Mouse (Mus musculus): ENCODE data around the gene Gnl1.
"Not testable (repeated sequence)": the region's sequence is repeated elsewhere in the genome, so short reads cannot be mapped to it uniquely, and the experiment has no call there.

The Gnl1 gene

DNA sequence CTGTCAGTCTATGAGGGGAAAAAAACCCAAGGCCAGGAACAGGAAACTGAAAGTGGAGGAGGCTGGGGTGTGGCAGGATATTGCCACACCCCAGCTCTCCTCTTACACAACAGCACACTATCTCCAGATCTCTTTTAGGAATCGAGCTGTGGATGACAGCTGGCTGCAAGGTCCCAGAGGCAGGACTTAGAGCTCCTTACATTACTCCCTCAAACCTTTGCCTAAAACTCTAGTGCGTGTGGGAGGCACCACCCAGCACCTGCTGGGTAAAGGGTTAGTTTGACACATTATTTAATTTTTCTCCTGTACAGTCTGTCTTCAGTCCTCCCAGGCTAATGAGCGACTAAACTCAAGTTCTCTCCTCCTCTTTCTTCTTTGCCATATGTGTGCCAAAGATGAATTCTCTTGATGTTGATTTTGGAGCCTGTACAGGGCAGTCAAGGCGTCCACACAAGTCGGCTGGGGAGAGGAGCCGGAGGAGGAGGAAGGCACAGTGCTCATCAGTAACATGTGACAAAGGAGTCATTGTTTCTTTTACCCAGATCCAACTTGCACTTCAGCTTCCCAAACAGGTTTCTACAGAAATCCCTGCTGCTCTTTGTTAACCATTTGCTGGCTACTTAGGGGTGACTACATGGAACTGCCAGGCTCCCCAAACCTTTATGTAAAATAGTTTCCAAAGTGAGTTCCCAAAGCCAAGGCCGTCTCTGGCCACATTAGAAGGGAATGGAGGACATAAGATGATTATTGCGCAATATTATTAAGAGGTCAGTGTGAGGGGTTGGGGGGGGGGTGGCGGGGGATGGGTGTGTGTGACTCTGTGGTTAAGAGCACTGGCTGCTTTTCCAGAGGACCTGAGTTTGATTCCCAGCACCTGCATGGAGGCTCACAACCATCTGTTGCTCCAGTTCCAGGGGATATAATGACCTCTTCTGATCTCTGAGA lies 44.3 kb downstream of the Gnl1 start:
- DNase-seq (ENCODE audit: low read depth, low spot score): no peak

- no peak for DNase-seq (ENCODE audit: low read depth, low spot score)
Measured at GRCm38 (mm10) chr17:36025197-36025596, 45.5 kb downstream of the Gnl1 start.

- DNase-seq (ENCODE audit: low read depth, low spot score): no peak
Measured at GRCm38 (mm10) chr17:36025901-36026300, 46.2 kb downstream of the Gnl1 start.

- no peak for DNase-seq (ENCODE audit: low read depth, low spot score)
Measured at GRCm38 (mm10) chr17:36027663-36028062, 48.0 kb downstream of the Gnl1 start.

DNA sequence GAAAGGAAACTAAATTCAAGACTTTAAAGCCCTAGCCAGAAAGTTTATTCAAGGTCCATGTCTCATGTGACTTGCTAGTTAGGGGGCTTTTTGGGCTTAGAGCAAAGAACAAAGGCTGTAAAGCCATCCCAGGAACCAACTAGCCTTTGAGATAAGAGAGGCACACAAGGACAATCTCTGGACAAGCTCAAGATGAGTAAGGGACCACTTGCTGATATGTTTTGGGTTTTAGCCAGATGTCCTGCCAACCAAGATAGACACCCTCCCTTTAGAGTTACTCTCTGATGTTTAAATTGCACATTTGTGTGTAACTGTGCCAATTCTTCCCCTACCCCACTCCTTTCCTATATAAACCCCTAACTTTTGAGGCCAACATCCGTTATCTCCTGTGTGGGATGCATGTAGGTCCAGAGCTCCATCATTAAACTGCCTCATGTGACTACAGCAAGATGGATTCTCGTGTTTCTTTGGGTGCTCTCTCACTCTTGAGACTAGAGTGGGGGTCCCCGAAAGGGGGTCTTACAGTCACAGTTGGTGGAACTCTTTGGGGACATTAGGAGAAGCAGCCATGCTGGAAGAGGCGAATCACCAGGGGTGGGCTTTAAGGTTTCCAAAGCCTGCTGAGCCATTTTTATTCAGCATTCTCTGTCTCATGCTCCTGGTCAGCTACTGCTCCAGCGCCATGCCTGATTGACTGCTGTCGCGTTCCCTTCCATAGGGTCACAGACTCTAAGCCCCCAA lies 49.4 kb downstream of the Gnl1 start:
- no peak for DNase-seq (ENCODE audit: low read depth, low spot score)

DNA sequence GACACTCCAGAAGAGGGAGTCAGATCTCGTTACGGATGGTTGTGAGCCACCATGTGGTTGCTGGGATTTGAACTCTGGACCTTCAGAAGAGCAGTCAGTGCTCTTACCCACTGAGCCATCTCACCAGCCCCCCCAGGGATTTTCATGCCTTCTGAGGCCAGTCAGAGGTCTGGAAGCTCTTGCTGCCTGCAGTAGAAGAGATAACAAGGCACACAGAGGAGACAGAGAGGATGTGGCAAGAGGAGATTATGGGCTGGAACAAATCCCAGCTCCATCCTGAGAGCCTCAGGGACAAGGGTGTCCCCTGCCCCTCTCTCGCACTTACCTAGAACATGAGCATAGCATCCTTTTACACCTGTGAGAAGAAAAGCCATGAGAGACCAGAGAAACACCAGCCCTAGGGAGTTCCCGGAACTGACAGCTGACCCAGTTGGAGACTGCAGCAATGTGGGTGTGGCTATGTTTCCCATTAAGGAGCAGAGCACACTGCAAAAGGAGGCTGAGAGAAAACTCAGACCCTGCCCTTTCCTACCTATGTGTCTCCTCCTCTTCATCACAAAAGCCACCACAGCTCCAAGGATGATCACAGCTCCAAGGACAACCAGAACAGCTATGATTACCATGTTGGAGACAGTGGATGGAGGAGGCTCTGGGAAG lies 50.5 kb downstream of the Gnl1 start:
- not testable (repeated sequence) for DNase-seq (ENCODE audit: low read depth, low spot score)

DNA sequence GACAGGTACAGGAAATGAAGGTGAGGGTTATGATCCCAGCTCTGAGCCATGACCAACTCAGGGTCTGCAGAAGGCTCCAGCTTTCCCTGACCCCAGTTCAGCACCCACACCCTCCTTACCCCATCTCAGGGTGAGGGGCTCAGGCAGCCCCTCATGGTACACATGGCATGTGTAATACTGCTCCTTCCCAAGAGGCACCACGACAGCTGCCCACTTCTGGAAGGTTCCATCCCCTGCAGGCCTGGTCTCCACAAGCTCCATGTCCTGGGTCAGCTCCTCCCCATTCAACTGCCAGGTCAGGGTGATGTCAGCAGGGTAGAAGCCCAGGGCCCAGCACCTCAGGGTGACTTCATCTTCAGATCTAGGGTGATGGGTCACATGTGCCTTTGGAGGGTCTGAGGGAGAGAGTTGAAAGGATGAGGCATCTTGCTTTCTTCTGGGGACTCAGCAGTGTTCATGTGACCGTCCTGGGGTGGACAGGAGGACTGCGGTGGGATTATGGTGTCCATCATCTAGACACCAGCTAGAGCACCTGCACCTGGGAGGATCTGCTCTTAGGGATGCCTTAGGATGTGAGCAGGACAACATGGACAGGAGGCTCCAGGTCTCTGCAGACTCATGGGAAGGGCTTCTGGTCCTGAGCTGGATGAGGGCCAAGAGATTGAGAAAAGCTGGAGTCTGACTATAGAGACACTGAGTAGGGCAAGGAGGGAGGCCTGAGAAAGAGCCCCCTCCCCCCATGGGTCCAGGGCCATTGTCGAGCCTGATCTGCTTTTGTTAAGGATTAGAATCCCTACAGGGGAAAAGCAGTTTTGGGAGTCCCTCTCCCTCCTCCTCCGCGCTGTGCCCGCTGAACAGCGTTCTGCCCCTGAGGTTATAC lies 51.3 kb downstream of the Gnl1 start:
- not testable (repeated sequence) for DNase-seq (ENCODE audit: low read depth, low spot score)

DNA sequence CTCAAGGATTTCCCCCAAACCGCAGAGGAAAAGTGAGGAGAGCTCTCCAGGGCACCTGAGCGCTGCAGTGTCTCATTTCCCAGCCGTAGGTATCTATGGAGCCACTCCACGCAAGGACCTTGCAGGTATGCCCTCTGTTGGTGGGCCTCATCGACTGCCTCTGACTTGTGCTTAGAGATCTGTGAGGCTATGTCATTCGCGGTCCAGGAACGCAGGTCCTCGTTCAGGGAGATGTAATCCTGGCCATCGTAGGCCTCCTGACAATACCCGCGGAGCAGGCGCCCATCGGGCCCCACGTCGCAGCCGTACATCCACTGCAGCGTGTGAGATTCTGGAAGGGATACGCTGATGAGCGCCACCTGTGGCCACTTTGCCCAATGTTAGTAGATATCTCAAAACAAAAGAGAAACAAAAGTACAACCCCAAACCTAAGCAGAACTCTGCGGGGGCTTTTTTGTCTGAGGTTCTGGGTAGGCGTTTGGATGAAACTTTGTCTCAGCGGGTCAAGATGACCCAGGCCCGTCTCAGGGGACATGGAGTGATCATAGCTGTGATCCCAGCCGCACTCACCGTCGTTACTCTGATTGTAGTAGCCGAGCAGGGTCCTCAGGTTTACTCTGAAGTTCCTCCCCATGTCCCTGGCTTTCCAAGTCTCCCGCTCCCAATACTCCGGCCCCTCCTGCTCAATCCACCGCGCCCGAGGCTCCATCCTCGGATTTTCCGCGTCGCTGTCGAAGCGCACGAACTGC lies 52.1 kb downstream of the Gnl1 start:
- not testable (repeated sequence) for DNase-seq (ENCODE audit: low read depth, low spot score)

DNA sequence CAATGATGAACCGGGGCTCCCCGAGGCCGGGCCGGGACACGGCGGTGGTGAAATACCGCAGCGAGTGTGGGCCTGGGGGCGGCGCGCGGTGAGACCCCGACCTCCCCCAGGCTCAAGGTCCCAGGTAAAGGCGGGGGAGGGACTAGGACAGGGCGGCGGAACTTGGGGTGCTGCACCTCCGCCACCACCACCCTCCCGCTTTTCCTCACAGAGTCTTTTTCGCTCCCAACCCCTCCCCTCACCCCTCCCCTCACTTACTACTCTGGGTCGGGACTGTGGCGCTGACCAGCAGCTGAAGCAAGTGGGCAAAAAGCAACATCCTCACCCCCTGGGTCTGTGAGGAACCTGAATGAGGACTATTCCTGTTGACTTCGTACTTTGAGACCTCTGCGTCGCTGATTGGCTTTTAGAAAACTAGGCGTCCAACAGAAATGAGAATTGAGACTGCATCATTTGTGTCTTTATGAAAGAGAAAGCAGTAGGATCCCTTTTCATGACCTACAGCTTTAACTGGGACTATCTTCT lies 52.8 kb downstream of the Gnl1 start, which contains the start of gene H2-T23:
Gene H2-T23, minus strand, starts transcription at position 505 of the 525 bp plus-strand sequence.
- DNase-seq (ENCODE audit: low read depth, low spot score): not testable (repeated sequence)

- not testable (repeated sequence) for DNase-seq (ENCODE audit: low read depth, low spot score)
Measured at GRCm38 (mm10) chr17:36034524-36034923, 54.9 kb downstream of the Gnl1 start.

DNA sequence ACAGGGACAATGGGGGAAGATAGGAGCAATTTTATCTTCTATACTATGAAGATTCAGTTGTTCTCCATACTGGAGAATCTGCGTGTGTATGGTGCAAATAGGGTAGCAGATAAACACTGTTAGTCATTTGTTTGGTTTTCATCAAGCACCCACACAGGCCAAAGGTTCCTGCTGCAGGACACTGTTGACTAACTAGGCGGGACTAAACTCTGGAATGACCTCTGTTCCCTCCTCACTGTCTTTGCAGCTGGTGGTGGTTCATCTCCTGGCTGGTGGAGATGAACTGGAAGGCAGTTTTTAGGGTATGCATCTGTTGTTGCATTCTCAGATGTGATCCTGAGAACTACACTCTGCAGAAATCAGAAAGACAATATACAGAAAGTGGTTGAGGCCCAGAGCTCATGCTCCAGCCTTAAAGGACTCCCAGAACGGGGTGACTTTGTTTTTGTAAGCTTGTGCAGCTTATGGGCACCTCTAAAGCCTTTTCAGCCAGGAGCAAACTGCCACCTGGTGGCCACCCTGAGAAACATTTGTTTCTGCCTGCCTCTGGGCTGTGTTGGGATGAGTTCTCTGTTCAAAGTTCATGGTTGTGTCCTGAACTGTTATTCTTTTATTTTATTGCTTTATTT lies 55.5 kb downstream of the Gnl1 start:
- DNase-seq (ENCODE audit: low read depth, low spot score): not testable (repeated sequence)

GRCm38 (mm10) chr17:36036126-36036525 lies 56.5 kb downstream of the Gnl1 start:
- not testable (repeated sequence) for DNase-seq (ENCODE audit: low read depth, low spot score)
